Mouse (Mus musculus) layer of hippocampus, adult 2 months (tissue): Measurements from ENCODE around the gene Rbck1. TPM values are rescaled to one million over a fixed set of nuclear protein-coding genes. Genes with fewer than 3 reads are reported as not detected.
A peak's percentile ranks its signal among the peaks of the same experiment; 100 is the strongest.

Experiments used
- DNase-seq, 2 experiments: peaks; one replicate each; pipeline ENCODE4 v3.0.0; 2022; ENCODE audit warnings: low spot score in 2 of 2
- H3K27ac ChIP-seq: fragments of 200-600 bp; 2 replicates; pipeline ENCODE4 v1.8.1; 2022
- H3K4me3 ChIP-seq: fragments of 200-600 bp; 2 replicates; pipeline ENCODE4 v1.8.1; 2022; ENCODE audit warnings: mild to moderate bottlenecking
- CTCF ChIP-seq: fragments of 200-600 bp; conservative IDR thresholded peaks from 2 replicates; pipeline ENCODE4 v1.8.1; 2022; ENCODE audit warnings: antibody characterized with exemption, mild to moderate bottlenecking, moderate library complexity
- long read RNA-seq, 2 experiments: library from polyadenylated mRNA; stranded (forward); transcript quantifications; one replicate each; pipeline ENCODE4 v2.0.0; 2021; ENCODE audit warnings: borderline mapping rate in 2 of 2
- total RNA-seq, 2 experiments: library from RNA; stranded (reverse); gene quantifications; 2 replicates each; pipeline ENCODE4 v1.2.3; 2021

Rbck1 gene
- total RNA-seq = 100 to 1,000 TPM; 103 to 125 TPM
- long read RNA-seq, experiment 1, transcript Rbck1-202 (12 exons, 2,384 nt) = major isoform, 30 of 82 reads
- long read RNA-seq, experiment 1, partial matches to known transcripts = 3 of 82 reads
- long read RNA-seq, experiment 1, other reads (novel, unspliced or antisense) = 49 of 82 reads
- long read RNA-seq, experiment 2, transcript Rbck1-202 (12 exons, 2,384 nt) = major isoform, 48 of 151 reads
- long read RNA-seq, experiment 2, partial matches to known transcripts = 11 of 151 reads
- long read RNA-seq, experiment 2, other reads (novel, unspliced or antisense) = 91 of 151 reads

DNA sequence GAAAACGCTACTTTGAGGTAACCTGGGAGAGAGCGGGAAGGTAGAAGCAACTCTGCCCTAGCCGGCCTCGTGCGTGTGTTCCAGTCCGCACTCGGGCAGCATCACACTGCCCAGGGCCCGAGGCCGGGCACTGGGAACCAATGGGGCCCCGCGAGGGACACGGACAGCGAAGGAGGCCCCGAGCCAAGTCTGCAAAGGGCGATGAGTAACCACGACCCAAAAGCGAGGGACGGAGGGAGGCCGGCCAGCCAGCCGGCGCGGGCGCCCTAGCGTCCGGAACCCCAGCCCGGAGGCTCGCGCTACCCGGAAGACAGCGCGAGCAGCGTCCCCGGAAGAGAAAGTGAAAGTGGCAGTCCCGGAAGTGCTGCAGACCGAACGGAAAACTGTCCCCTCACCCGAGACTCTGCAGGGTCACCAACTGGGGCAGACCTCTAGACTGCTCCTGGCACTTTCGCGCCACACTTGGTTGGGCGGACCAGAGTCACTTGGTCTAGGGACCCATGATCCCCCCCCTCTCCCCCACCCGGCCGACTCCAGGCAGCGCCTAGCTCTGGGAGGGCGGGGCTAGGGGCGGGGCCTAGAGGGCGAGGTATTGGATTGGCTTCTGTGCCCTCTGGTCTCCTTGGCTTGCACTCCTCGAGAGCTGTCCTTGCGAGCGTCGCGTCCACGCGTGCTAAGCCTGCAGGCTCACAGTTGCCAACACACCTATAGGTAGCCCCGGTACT, at the start of gene Rbck1:
Rbck1 (minus strand) TSS at position 553 of the 725 bp plus-strand sequence.
- H3K4me3 ChIP-seq = peak within 1 kb of the TSS; percentile 98
- TF ChIP-seq CTCF = peak; percentile 26
- peak; percentile 78 to 86 for DNase-seq
- peak within 1 kb of the TSS; percentile 94 for H3K27ac ChIP-seq

DNA sequence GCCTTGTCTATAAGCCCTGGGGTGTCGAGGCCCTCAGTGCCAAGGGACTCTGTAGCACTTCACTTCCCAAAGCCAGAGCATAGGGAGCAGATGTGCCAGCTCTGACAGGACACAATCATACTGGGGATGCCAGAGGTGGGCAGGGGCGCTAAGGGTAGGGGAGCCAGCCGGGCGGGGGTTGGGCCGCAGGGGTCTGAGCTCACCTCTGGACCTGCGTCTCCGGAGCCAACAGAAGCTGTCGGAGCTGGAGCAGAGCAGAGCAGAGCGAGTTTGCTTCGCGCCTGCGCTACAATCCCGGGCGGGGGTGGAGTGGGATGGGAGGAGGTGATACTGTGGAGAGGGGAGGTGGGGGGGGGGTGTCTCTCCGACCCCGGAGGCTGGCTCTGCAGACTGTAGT, 43.9 kb upstream of the Rbck1 start, which contains the start of gene Nrsn2:
Nrsn2 (minus strand) TSS at position 294 of the 397 bp plus-strand sequence.
- peak within 1 kb of the TSS; percentile 74 for H3K27ac ChIP-seq
- peak in 1 of 2 experiments; percentile 54 for DNase-seq

DNA sequence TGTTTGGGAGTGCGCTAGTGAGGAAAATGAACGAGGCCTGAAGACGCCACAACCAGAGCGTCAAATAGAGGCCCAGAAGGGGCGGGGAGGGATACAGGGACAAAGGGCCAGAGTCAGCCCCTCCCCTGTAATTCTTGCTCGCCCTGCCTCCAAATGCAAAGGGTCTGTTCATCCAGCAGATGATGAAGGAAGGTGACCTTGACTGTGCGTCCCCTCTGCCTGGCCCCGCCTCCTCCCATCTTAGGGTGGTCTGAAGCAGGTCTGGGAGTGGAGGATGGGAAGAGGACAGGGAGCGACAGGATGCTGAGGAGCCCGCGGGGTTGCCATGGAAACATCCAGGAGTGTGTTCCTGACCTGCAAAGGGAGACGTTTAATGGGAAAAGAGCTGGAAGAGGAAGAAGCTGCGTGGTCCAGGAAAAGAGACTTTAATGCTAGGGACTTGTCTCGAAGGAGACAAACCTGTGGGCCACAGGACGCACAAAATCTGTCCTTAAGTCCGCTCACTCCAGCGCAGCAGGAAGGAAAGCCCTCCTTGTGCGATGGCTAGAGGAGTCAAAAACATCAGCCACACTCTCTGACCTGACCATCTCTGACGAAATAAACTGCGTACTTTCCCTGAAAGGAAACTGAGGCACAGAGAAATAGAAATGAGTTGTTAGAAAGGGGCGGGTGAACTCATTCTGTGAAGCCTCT, 43.3 kb upstream of the Rbck1 start:
- TF ChIP-seq CTCF = no peak
- DNase-seq = peak; percentile 40 to 53
- peak overlapping the region; percentile 74 for H3K27ac ChIP-seq
- peak overlapping the region; percentile 49 for H3K4me3 ChIP-seq

More for the DNA sequence above, 43.9 kb upstream of the Rbck1 start, which contains the start of gene Nrsn2:
- no peak for TF ChIP-seq CTCF
- H3K4me3 ChIP-seq = peak within 1 kb of the TSS; percentile 49

DNA sequence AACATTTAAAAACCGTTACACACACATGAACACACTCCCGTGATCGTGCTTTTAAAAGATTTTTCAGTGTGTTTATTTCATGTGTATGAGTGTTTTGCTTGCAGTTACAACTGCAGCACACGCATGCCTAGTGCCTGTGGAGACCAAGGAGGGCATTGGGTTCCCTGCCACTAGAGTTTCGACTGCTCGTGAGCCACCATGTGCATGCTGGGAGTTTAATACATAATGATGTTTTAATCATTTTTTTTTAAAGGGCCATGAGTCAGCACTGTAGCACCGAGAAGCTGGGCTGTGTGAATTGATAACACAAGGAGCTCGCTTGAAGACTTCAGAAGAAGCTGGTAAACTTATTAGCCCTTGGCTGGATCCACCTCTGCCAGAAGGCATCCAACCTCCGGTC, 41.1 kb upstream of the Rbck1 start:
- no peak for DNase-seq
- TF ChIP-seq CTCF = no peak
- Histone ChIP-seq H3K27ac (no peak overlapping the region), H3K4me3 (no peak overlapping the region)

DNA sequence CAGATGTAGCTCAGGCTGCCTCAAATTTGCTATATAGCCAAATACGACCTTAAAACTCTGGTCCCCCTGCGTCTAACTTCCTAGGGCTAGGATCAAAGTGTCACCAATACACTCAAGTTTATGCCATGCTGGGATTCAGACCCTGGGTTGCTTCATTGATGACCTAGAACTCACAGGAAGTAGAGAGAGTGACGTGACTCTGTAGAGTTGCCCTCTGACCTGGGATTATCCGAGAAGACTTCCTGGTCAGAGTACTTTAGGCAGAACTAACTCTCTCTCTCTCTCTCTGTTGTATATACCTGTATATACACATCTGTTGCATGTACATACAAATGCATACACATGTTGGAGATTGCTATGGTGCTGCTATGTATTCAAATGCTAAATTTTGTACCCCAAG, 40.2 kb upstream of the Rbck1 start:
- H3K27ac ChIP-seq = no peak overlapping the region
- no peak for DNase-seq
- H3K4me3 ChIP-seq = no peak overlapping the region
- TF ChIP-seq CTCF = no peak

DNA sequence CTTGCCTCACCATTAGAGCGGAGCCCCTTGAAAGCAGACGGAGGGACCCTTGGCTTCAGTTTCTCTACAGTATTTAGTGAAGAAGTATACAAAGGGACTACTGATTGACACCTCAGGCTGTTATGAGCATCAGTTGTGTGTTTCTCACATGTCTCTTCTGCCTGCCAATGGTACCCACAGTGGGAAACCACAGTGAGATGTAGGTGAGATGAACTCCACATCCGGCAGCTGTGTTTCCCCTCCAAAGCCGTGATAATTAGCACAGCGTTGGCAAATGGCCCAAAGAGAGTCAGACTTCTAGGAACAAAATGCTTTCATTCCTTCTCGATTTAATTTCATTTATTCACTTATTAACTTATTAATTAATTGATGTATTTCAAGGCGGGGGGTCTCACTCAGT, 39.7 kb upstream of the Rbck1 start:
- TF ChIP-seq CTCF = no peak
- Histone ChIP-seq H3K4me3 (no peak overlapping the region), H3K27ac (no peak overlapping the region)
- no peak for DNase-seq

DNA sequence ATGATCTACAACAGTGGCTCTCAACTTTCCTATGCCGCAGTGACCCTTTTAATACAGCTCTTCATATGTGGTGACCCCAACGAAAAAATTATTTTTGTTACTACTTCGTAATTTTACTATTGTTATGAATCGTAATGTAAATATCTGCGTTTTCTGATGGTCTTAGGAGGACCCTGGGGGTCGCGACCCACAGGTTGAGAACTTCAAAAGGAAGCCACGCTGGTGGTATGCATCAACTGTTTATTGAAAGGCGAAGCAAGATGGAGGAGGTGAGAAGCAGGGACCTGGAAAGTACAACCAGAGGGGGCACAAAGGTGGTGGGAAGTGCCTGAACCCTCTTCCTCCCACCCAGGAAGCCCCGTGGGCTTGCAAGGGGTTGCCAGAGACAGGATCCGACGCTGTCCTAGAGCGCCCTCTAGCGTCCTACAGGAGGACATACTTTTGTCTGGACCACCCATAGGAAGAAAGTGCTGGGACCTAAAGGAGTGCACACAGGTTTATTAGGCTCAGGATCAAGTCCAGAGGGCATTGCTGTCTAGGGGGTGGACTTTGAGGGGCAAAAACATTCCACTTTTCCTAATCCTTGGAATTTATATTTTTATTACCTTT, 36.2 kb upstream of the Rbck1 start:
- Histone ChIP-seq H3K27ac (no peak overlapping the region), H3K4me3 (no peak overlapping the region; the same call in 1 of the 2 replicates)
- TF ChIP-seq CTCF = peak; percentile 89
- peak in 1 of 2 experiments; percentile 69 for DNase-seq

DNA sequence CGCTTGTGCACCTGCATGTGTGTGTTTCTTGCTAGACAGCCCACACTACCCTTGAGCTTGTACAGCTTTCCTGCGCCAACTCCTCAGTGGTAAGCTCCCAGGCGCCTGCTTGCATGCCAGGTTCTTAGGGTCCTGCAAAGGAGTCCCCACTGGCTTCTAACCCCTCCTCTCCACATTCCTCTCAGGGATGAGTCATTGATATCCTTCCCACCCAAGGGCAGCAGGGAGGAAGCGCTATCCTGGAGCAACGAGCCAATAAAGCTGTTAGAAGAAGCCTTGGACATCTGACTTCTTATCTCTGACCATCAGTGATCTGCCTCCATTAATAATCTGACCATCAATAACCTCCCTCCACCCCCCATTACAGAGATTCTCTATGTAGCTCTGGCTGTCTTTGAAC, 35.5 kb upstream of the Rbck1 start:
- DNase-seq = no peak
- Histone ChIP-seq H3K27ac (no peak overlapping the region), H3K4me3 (no peak overlapping the region)
- TF ChIP-seq CTCF = no peak

DNA sequence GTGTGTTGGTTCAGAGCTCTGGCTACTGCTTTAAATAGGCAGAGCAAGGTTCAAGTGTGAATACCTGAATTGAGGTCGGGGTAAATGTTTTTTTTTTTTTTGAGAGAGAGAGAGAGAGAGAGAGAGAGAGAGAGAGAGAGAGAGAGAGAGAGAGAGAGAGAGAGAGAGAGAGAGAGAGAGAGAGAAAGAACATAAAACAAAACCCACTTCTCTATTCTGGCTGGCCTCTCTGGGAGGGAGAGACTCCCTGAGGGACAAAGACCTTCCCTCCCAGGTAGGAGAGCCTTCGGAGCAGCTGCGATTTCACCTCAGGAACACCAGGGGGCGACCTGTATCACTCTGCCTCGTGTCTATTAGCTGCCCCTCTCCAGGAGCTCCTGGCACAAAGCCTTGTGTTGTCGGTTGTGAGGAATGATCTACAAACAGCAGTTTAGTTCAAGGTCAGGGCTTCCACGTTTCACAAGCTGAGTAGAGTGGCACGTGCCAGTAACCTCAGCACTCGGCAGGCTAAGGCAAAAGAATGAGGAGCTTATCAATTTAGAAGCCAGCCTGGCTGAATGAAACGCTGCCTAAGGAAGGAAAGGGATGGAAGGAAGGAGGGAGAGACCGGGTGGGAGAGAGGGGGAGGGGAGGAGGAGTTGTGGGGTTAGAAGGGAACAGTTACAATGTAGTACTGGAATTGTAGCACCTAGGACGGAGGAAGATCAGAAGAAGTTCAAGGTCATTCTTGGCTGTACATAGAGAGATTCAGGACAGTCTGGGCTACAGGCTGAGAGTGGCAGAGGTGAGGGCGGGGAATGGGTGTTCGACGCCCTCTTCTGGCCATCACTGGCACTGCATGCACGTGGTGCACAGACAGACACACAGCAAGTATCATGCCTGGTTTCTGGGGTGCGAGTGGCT, 31.0 kb upstream of the Rbck1 start:
- H3K27ac ChIP-seq = no peak overlapping the region

DNA sequence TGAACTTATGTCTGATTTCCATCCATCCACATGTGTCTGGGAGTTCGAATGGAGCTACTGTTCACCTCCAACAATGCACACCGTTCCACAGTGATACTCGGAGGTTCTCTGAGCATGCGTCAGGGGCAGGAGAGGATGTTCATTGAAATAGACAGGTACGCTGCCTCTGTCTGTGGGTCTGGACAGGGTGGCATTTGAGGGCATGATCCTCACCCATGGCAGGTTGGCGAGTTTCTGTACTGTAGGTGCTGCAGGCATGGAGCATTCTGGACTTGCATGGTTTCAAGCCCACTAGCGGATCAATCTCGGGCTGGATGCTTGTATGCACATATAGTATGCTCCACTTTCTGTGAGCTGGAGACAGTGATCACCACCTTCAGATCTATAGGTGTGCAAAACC, 28.7 kb upstream of the Rbck1 start:
- no peak overlapping the region for H3K27ac ChIP-seq
- no peak for TF ChIP-seq CTCF
- no peak for DNase-seq
- no peak overlapping the region for H3K4me3 ChIP-seq

More for the DNA sequence above, 31.0 kb upstream of the Rbck1 start:
- peak; percentile 66 to 67 for DNase-seq
- TF ChIP-seq CTCF = peak; percentile 72
- no peak overlapping the region; the same call in 1 of the 2 replicates for H3K4me3 ChIP-seq

DNA sequence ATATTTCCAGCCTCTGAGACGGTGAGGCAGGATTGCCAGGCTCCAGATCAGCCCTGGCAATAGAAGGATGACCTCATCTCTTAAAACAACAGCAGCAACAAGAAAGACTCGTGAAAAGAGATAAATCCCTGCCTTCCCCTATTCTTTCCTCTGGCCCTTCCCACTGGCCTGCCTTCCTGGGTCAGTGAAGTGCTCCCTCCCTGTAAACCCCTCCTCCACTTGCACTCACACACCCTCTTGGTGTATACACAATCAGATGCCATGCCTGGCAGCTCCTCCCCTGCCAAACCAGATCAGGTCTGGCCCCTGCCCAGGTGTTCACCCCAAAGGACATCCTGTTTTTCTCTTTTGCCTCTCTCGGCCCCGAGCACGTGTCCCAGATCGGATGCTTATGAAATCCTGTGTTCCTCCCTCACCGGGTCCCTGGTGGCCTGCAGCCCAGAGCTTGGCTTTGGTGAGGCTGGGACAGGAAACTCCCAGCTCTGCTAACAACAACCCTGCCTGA, 27.9 kb upstream of the Rbck1 start:
- no peak for DNase-seq
- Histone ChIP-seq H3K27ac (0 out of 2 replicates have a peak overlapping the region, but pooled peaks have one; percentile 43), H3K4me3 (no peak overlapping the region)
- TF ChIP-seq CTCF = no peak
